Mouse (Mus musculus) megakaryocyte, embryonic 14.5 days (primary cell): Measurements from ENCODE around the gene Bcl10.

Experiments used
- FLI1 ChIP-seq: IDR thresholded peaks from 2 replicates; pipeline ENCODE4 v1.6.1; 2012; ENCODE audit warnings: low read length, inconsistent platforms, mixed read lengths
- GATA1 ChIP-seq: IDR thresholded peaks from 3 replicates; pipeline ENCODE4 v1.6.1; 2012; ENCODE audit warnings: mixed read lengths, low read length, inconsistent platforms, borderline replicate concordance

DNA sequence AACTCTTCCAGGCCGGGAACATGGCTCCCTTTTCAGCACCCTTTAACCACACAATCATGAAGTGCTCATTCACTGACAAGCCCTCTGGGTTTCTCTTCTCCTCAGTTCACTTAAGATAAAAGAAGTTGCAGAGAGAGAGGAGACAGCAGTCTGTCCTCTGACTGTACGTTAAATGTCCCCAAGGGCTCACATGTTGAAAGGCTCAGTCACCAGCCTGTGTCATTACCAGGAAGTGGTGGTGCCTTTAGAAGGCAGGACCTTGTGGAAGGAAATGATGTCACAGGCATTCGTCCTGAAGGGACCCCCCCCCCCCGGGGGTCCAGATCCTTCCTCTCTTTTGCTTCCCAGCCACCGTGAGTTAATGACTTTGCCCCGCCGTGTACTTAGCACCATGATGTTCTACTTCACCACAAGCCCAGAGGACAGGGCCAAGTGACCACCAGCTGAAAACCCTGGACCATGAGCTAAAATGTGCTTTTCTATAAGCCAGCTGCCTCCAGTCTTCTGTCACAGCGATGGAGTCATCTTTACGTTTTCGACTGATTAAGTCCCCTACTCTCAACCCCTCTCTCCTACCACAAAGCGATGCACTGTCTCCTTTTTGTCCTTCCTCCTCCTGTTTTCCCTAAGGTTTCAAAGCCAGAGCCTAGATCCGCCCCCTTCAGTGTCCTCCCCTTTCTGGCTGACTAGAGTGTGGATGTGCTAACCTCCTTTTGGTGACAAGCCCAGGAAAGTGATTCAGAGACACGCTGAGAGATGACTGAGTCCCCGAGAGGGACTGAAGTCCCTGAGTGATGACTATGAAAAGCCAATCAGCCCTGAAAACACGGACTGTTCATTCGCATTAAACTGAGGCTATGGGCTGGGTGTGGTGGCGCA, 28.9 kb downstream of the Bcl10 start:
- TF ChIP-seq FLI1 (no peak), GATA1 (no peak)
